Mouse (Mus musculus): ENCODE results near the gene Epha2.
A peak's percentile ranks its signal among the peaks of the same experiment; 100 is the strongest.

Gene Epha2

DNA sequence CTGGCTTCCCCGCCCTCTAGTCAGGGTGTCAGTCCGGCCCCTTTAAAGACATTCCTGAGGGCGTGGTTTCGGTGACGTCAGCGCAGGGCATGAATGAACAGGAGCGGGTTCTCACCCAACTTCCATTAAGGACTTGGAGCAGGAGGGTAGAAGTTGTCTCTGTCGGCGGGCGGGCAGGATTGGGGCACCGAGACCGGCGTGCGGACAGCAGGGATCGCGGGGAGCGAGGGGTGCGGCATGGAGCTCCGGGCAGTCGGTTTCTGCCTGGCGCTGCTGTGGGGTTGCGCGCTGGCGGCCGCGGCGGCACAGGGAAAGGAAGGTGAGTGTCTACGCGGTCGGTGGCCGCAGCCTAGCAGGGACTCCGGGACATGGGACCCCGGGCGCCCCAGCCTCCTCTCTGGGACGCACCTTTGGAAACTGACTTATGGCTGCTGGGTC is at the start of gene Epha2:
Gene Epha2, plus strand, starts transcription at position 125 of the 438 bp plus-strand sequence.
- DNase-seq (ENCODE audit: low read depth, low spot score): peak; percentile 94

- peak; percentile 35 for DNase-seq (ENCODE audit: low read depth, low spot score)
These were observed 48.4 kb upstream of the Epha2 start for GRCm38 (mm10) chr4:141252641-141253040.

DNA sequence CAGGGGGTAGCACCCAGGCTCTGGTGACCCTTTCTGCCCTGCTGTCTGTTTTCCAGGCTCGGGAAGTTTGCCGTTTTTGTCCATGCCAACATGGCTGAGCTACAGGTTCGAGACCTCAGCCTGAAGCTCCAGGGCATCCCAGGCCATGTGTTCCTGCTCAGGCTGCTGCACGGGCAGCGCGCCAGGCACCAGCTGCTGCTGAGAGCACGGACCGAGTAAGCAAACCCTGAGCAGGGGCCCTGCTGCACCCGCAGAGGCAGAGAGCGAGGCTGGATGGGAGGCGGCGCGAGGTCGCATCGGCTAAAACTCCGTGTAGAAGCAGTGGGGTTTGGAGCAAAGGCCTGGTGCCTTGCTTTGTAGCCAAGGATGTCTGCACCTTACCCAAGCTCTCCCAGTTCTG is 46.8 kb upstream of the Epha2 start:
- no peak for DNase-seq (ENCODE audit: low read depth, low spot score)

DNA sequence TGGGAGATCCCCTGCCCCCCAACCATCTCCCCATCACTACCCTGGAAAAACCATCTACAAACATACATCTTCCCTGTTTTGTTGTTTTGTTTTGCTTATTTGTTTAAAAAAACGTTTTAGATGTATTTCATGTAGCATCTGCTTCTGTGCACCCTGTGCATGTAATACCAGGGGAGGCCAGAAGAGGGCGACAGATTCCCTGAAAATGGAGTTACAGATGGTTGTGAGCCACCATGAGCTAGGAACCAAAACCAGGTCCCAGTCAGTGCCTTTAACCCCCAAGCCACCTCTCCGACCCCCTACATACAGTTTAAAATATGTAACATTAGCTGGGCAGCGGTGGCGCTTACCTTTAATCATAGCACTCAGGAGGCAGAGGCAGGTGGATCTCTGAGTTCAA is 43.6 kb upstream of the Epha2 start:
- peak; percentile 43 for DNase-seq (ENCODE audit: low read depth, low spot score)

- DNase-seq (ENCODE audit: low read depth, low spot score): no peak
These were observed 41.6 kb upstream of the Epha2 start for GRCm38 (mm10) chr4:141259413-141259812.

DNA sequence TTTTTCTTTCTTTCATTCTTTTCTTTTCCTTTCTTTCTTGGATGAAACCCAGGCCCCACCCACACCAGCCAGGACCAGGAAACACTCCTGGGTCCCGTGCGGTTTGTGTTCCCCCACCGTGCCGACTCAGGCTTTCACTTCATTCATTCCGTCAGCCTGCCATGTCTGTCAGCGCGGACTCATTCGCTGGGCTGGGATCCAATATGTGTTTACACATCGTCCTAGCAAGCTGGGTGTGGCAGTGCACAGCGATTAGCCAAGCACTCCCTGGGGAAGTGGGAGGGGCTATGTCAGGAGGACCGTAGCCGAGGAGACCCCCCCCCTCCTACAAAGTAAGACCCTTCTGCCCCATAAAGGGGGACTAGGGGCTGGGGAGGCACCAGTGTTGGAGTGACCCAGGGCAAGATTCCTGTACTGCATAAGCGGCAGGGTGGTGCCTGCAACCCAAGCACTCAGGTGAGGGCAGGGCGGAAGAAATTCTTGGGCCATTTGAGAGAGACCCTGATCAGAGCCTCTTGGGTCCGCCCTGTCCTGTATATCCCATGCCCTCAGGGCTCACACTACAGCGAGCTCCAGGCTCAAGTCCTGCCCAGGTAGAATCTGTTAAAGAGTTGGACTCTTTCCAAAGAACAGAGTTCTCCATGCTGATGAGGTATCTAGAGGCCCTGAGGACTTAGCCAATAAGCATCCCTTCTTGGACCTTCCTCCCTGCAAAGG is 40.9 kb upstream of the Epha2 start:
- DNase-seq (ENCODE audit: low read depth, low spot score): peak; percentile 93

DNA sequence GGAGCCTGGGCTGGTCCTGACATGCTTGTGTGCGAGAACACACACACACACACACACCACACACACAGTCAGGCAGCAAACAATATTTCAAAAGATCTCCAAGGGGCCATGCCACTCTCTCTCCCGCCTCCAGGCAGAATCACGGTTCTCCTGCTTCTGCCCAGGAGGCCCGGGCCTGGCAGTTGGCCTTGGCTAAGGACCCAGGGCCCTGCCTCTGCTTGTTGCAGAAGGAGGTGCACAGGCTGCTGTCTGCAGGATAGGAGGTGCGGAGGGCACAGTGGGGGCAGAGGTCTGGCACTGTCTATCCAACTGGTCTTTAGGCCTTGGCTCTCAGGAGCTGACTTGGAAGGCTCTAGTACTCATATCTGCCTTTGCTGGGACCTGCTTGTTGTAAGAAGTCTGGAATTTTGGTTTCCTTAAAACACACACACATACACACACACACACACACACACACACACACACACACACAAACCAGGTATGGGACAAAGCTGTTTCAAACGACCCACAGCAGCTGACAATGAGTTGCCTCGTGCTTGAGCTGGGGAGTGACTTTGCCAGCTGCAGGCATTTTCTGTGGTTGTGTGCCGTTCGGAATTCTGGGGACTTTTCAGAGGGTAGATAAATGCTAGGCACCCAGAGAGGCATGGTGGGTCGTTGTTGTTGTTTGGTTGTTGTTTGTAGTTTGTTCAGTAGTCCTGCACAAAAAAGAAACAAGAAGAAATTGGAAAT is 38.0 kb upstream of the Epha2 start:
- DNase-seq (ENCODE audit: low read depth, low spot score): no peak

- DNase-seq (ENCODE audit: low read depth, low spot score): no peak
These were observed 34.9 kb upstream of the Epha2 start for GRCm38 (mm10) chr4:141265979-141266637.

DNA sequence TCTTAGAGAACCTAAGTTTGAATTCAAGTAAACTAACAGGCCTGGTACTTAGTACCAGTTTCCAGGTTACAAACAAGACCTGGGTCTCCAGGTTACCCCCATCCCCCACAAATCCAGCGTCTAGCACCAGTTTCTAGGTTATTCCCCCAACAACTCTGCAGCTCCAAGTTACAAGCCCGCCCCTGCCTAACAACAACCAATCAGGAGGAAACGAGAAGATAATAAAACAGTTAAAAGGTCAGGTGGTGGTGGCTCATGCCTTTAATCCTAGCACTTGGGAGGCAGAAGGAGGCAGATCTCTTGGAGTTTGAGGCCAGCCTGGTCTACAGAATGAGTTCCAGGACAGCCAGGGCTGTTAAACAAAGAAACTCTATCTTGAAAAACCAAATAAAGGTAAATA is 33.8 kb upstream of the Epha2 start:
- no peak for DNase-seq (ENCODE audit: low read depth, low spot score)

GRCm38 (mm10) chr4:141267837-141268236 is 33.2 kb upstream of the Epha2 start:
- DNase-seq (ENCODE audit: low read depth, low spot score): peak; percentile 71

DNA sequence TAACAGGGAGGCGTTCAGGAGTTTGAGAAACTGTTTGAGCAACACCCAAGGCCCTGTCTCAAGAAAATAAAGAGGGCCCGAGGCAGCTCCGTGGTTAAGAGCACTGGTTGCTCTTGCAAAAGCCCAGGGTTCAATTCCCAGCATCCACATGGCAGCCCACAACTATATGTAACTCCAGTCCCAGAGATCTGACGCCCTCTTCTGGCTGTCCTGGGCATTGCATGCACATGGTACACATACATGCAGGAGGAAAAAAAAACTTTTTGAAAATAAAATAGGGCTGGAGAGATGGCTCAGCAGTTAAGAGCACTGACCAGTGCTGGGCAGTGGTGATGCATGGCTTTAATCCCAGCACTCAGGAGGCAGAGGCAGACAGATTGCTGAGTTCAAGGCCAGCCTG is 32.7 kb upstream of the Epha2 start:
- DNase-seq (ENCODE audit: low read depth, low spot score): no peak

DNA sequence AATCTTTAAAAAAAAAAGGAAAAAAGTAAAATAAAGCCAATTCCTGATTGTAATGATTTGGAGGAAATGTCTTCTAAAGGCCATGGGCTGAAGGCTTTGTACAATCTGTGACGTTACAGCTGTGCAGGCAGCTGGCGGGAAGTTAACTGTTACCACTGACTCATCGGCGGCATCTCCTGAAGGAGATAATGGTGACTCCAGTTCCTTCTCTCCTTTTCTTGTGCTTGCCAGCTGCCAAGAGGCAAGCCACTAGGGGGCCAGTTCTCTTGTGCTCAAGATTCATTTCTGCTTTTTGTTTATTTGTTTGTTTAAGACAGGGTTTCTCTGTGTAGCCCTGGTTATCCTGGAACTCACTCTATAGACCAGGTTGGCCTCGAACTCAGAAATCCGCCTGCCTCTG is 32.0 kb upstream of the Epha2 start:
- no peak for DNase-seq (ENCODE audit: low read depth, low spot score)

GRCm38 (mm10) chr4:141270201-141270940 is 30.7 kb upstream of the Epha2 start:
- DNase-seq (ENCODE audit: low read depth, low spot score): no peak

DNA sequence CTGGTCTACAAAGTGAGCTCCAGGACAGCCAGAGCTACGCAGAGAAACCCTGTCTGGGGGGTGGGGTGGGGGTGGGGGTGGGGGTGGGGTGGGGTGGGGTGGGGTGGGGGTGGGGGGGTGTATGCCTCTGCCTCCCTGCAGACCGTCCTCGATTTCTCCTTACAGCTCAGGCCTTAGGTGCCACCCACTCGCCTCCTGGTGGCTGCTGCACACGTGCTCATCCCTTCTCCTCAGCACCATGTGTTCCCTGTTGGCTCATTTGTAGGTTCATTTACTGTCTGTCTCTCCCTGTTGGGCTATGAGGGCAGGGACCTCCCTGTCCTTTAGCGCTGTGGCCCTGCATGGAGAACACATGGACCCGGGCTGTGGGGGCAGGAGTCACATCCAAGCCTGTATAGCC is 29.8 kb upstream of the Epha2 start:
- no peak for DNase-seq (ENCODE audit: low read depth, low spot score)

GRCm38 (mm10) chr4:141271721-141272120 is 29.3 kb upstream of the Epha2 start:
- no peak for DNase-seq (ENCODE audit: low read depth, low spot score)

- peak; percentile 84 for DNase-seq (ENCODE audit: low read depth, low spot score)
These were observed 28.2 kb upstream of the Epha2 start for GRCm38 (mm10) chr4:141272878-141273277.

GRCm38 (mm10) chr4:141273296-141273695 is 27.7 kb upstream of the Epha2 start:
- DNase-seq (ENCODE audit: low read depth, low spot score): peak; percentile 94

GRCm38 (mm10) chr4:141274485-141275341 is 26.3 kb upstream of the Epha2 start:
- DNase-seq (ENCODE audit: low read depth, low spot score): peak; percentile 87

DNA sequence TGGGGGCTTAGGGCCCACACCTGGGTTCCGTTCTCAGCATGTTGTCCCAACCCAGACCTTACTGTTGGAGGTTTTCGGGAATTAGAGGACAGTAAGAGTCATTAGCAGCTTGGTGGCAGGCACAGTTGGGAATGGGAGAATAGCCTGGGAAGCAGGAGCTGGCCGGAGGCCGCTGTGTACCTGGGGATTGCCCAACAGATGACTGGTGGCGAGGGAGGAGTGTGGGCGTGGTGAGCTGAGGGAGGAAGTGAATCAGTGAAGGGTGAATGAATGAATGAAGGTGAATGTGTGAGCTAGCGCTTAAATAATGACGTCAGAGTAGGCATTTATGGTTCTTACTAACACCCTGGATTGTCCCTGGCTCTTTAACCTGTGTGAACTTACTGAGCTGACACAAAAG is 23.9 kb upstream of the Epha2 start:
- no peak for DNase-seq (ENCODE audit: low read depth, low spot score)

GRCm38 (mm10) chr4:141278154-141278553 is 22.9 kb upstream of the Epha2 start:
- DNase-seq (ENCODE audit: low read depth, low spot score): peak; percentile 98

DNA sequence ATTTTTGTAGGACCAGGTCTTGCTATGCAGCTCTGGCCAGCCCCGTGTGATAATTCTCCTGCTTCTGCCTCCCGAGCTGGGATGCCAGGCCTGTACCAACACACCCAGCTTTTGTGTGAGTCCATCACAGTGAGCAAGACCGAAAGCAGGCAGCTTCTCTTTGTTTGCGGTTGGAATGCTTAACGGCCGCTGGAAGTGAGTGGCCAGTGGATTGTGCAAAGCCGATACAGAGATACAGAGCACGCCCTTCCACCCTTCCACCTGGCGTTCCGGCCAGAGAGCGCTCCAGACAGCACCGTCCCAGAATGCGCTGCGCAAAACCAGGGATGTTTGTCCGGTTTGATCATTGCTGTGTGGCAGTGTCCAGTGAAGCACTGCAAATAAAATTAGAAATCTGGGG is 21.7 kb upstream of the Epha2 start:
- DNase-seq (ENCODE audit: low read depth, low spot score): no peak
